Mouse (Mus musculus): ENCODE results near the gene Cerkl.

Cerkl gene

GRCm38 (mm10) chr2:79312499-79312898 lies 144.1 kb downstream of the Cerkl start:
- DNase-seq (ENCODE audit: low read depth), result no peak

DNA sequence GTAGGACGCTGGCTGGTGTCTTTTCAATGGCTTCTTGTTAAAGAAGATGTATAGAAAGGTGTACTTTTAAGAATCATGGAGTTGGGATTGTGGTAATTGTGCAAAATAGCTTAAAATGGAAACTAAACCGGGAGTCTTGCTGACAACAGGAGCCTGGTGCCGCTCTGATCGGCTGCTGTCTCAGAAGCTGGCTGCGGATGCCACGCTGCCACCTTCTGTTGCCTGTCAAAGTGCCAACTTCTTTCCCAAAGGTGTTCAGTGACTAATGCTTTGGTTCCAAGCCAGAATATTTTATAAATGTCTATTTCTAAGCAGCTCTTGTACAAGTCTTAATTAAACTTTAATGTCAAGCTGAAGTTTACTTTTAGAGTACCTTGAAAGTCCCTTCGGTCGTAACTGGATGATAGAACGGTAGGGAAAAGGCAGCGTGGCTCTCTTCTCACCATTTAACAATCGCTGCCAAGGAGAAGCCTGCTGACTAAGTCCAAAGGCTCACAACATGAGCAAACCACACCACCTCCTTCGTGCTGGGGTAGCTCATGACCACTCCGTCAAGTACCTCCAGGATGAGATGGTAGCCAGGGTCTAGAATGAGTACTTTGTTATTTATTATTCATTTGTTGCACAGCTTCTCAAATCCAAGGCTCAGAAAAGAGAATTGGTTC lies 147.0 kb downstream of the Cerkl start:
- DNase-seq (ENCODE audit: low read depth), result no peak

DNA sequence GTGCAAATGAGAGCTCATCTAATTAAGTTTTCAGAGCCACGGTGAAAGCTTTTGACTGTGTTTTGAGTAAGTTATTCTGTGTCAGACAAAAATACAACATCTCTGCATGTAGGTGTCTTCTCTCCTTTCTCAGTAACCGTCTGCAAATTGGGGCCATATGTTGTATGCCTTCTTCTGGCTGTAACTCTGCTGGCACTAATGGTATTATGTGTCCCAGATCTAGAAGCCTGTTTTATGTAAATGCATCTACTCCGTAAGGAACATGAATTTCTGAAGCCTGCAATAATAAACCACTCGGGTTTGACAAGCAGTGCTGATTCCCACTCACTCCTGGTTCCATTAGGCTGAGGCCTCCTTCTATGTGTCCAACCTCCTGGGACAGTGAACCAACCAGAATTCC lies 149.0 kb downstream of the Cerkl start:
- DNase-seq (ENCODE audit: low read depth), result no peak

- DNase-seq (ENCODE audit: low read depth), result no peak
These were observed 154.2 kb downstream of the Cerkl start for GRCm38 (mm10) chr2:79302398-79302797.

DNA sequence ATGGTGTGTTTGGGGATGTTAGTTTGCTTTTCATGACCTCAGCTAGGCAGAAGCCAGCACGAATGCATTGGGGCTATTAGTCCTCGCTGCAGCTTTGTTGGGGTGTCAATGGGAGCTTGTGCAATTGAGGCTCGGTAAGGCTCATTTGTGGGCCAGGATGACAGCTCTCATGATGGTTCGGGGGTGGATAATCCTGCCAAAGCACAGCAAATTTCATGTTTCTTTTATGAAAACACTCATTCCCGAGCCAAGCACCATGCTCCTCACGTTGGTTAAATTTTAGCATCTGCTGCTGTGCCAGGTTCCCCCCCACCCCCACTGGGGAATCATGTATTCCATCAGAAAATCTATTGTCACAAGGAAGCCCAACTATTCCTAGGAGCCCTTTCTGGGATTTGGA lies 164.2 kb downstream of the Cerkl start:
- DNase-seq (ENCODE audit: low read depth), result no peak

DNA sequence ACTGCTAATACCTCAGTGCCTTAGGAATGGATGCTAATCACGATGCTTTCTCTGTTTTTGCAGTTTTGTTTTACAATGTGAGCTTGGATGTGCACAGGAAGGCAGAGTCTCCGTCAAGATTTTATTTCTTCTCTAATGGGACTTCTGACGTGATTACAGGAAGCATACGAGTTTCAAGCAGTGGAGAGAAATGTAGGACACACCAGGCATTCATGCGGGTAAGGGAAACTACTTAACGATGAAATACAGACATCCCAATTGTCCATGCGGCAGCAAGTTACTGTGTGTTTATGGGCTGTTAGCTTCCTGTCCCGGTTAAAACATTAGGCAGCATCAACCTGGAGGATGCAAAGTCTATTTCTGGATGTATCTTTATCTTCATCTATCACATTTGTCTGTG lies 164.7 kb downstream of the Cerkl start:
- DNase-seq (ENCODE audit: low read depth), result no peak

DNA sequence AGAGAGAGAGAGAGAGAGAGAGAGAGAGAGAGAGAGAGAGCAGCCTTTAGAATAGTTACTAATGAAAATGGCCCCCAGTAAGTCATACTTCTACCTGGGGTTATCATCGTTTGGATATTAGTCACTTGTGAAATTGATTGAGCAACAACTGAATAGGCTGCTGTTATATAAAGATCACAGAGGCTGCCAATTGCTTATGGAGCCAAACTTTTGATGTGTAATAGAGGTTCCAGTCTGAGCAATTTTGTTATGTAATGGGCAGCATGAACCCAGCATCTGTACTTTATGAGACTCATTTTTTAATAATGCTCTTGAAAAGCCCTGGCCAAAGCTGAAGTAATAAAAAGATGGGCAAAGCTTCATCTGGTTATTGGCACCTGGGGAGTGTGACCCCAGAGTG lies 166.4 kb downstream of the Cerkl start:
- peak; percentile 49 for DNase-seq (ENCODE audit: low read depth)

DNA sequence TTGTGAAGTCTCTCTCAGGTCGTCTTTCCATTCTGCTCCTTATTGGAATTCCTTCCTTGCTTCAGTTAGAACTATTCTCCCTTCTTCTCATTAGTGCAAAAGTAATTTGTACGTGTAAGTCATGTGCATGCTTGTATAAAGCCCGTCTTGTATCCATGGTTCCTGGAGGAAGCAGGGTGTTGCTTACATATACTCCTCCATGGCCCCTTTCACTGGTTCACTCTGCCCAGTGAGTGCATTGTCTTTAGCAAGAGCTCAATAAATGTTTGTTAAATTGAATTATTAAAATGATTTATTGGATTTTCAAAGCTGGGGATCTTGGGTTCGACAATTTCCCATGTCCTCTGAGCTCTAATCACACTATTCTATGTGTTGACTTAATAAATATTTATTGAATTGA lies 172.4 kb downstream of the Cerkl start:
- no peak for DNase-seq (ENCODE audit: low read depth)
